Mouse (Mus musculus): ENCODE measurements around the gene Rab34. TPM values are rescaled to one million over a fixed set of nuclear protein-coding genes. Genes with fewer than 3 reads are reported as not detected.
"Not testable (repeated sequence)": the region's sequence is repeated elsewhere in the genome, so short reads cannot be mapped to it uniquely, and the experiment has no call there.

Gene Rab34
- polyA plus RNA-seq, 1 experiment from 2014 or later: 65.7 TPM

GRCm38 (mm10) chr11:78184702-78185101, 3.5 kb upstream of the Rab34 start:
- peaks cover 45% of the 10 kb centered on the region for H3K4me1 ChIP-seq (replicated peaks)
- H3K9me3 ChIP-seq; ATAC-seq (ENCODE audit: low FRiP score, low read depth); H3K4me2 ChIP-seq; H3K4me3 ChIP-seq; H3K27ac ChIP-seq (replicated peaks); H3K9ac ChIP-seq; H3K27me3 ChIP-seq: not testable (repeated sequence)
- peaks cover 24% of the 10 kb centered on the region for H3K36me3 ChIP-seq
- 97% methylated on average over 6 of the region's 6 CpGs for WGBS

GRCm38 (mm10) chr11:78189234-78190040, 1.2 kb downstream of the Rab34 start:
- peaks cover 26% of the 10 kb centered on the region for H3K36me3 ChIP-seq
- H3K9me3 ChIP-seq: no peaks in the 10 kb centered on the region
- H3K27ac ChIP-seq (replicated peaks): peak overlapping the region; percentile 88
- H3K4me3 ChIP-seq: peak overlapping the region; percentile 66
- H3K4me1 ChIP-seq (replicated peaks): peaks cover 25% of the 10 kb centered on the region
- peak; percentile 77 for ATAC-seq (ENCODE audit: low FRiP score, low read depth)
- H3K27me3 ChIP-seq: no peaks in the 10 kb centered on the region
- H3K4me2 ChIP-seq: peak overlapping the region; percentile 73
- peak overlapping the region; percentile 72 for H3K9ac ChIP-seq
- under 1% methylated on average over 42 of the region's 42 CpGs for WGBS

GRCm38 (mm10) chr11:78190041-78190440, 1.8 kb downstream of the Rab34 start:
- Histone ChIP-seq H3K27me3 (no peaks in the 10 kb centered on the region), H3K9me3 (no peaks in the 10 kb centered on the region), H3K9ac (peak overlapping the region; percentile 72; the same call in 1 of the 2 replicates), H3K4me3 (peak overlapping the region; percentile 66), H3K4me1 (replicated peaks) (peaks cover 31% of the 10 kb centered on the region), H3K4me2 (peak overlapping the region; percentile 73), H3K27ac (replicated peaks) (peak overlapping the region; percentile 88), H3K36me3 (peaks cover 26% of the 10 kb centered on the region)
- no peak for ATAC-seq (ENCODE audit: low FRiP score, low read depth)
- WGBS: 69% methylated on average over 6 of the region's 6 CpGs

- Histone ChIP-seq H3K9ac (no peak within 1 kb of the TSS), H3K27ac (replicated peaks) (no peak within 1 kb of the TSS), H3K4me2 (peak within 1 kb of the TSS; percentile 49), H3K36me3 (peaks cover 26% of the 10 kb centered on the region), H3K4me1 (replicated peaks) (peaks cover 24% of the 10 kb centered on the region), H3K4me3 (no peak within 1 kb of the TSS), H3K27me3 (no peaks in the 10 kb centered on the region), H3K9me3 (no peaks in the 10 kb centered on the region)
- WGBS: 92% methylated on average over 1 of the region's 1 CpGs
- no peak for ATAC-seq (ENCODE audit: low FRiP score, low read depth)
These were observed 4.9 kb downstream of the Rab34 start, which contains the start of gene Proca1 for GRCm38 (mm10) chr11:78193113-78193512. Gene Proca1, plus strand, starts transcription at chr11:78193392.

GRCm38 (mm10) chr11:78194411-78195100, 6.3 kb downstream of the Rab34 start:
- no peak overlapping the region for H3K27ac ChIP-seq (replicated peaks)
- no peak overlapping the region for H3K9ac ChIP-seq
- H3K4me1 ChIP-seq (replicated peaks): peaks cover 19% of the 10 kb centered on the region
- H3K9me3 ChIP-seq: no peaks in the 10 kb centered on the region
- ATAC-seq (ENCODE audit: low FRiP score, low read depth): peak; percentile 53
- H3K36me3 ChIP-seq: peaks cover 26% of the 10 kb centered on the region
- peak overlapping the region; percentile 31 for H3K4me3 ChIP-seq
- 3% methylated on average over 30 of the region's 30 CpGs for WGBS
- no peaks in the 10 kb centered on the region for H3K27me3 ChIP-seq
- H3K4me2 ChIP-seq: peak overlapping the region; percentile 49

- Histone ChIP-seq H3K4me2 (peak overlapping the region; percentile 49), H3K9ac (no peak overlapping the region), H3K4me3 (peak overlapping the region; percentile 31), H3K27me3 (no peaks in the 10 kb centered on the region), H3K27ac (replicated peaks) (no peak overlapping the region), H3K4me1 (replicated peaks) (peaks cover 12% of the 10 kb centered on the region), H3K9me3 (no peaks in the 10 kb centered on the region), H3K36me3 (peaks cover 26% of the 10 kb centered on the region)
- WGBS: 62% methylated on average over 23 of the region's 23 CpGs
- ATAC-seq (ENCODE audit: low FRiP score, low read depth): no peak
These were observed 7.1 kb downstream of the Rab34 start for GRCm38 (mm10) chr11:78195101-78195863.

- ATAC-seq (ENCODE audit: low FRiP score, low read depth): no peak
- H3K36me3 ChIP-seq: peaks cover 24% of the 10 kb centered on the region
- no peak overlapping the region for H3K4me3 ChIP-seq
- no peaks in the 10 kb centered on the region for H3K4me1 ChIP-seq (replicated peaks)
- no peak overlapping the region for H3K4me2 ChIP-seq
- WGBS: 95% methylated on average over 3 of the region's 3 CpGs
- no peak overlapping the region for H3K9ac ChIP-seq
- no peaks in the 10 kb centered on the region for H3K27me3 ChIP-seq
- H3K27ac ChIP-seq (replicated peaks): no peak overlapping the region
- H3K9me3 ChIP-seq: no peaks in the 10 kb centered on the region
These were observed 14.1 kb downstream of the Rab34 start for GRCm38 (mm10) chr11:78202372-78202771.

GRCm38 (mm10) chr11:78204287-78204686, 16.1 kb downstream of the Rab34 start:
- no peak overlapping the region for H3K9ac ChIP-seq
- WGBS: 61% methylated on average over 6 of the region's 6 CpGs
- H3K27me3 ChIP-seq: no peaks in the 10 kb centered on the region
- no peaks in the 10 kb centered on the region for H3K9me3 ChIP-seq
- H3K27ac ChIP-seq (replicated peaks): peak overlapping the region; percentile 28; the same call in 1 of the 2 replicates
- H3K4me3 ChIP-seq: no peak overlapping the region
- no peak overlapping the region for H3K4me2 ChIP-seq
- H3K36me3 ChIP-seq: peaks cover 43% of the 10 kb centered on the region
- no peaks in the 10 kb centered on the region for H3K4me1 ChIP-seq (replicated peaks)
- ATAC-seq (ENCODE audit: low FRiP score, low read depth): no peak

- Histone ChIP-seq H3K4me2 (no peak overlapping the region), H3K27ac (replicated peaks) (peak overlapping the region; percentile 65), H3K4me3 (no peak overlapping the region), H3K4me1 (replicated peaks) (no peaks in the 10 kb centered on the region), H3K9ac (no peak overlapping the region), H3K36me3 (peaks cover 56% of the 10 kb centered on the region), H3K27me3 (no peaks in the 10 kb centered on the region), H3K9me3 (no peaks in the 10 kb centered on the region)
- 47% methylated on average over 13 of the region's 13 CpGs for WGBS
- no peak for ATAC-seq (ENCODE audit: low FRiP score, low read depth)
These were observed 17.4 kb downstream of the Rab34 start for GRCm38 (mm10) chr11:78205361-78206206.

- no peak for ATAC-seq (ENCODE audit: low FRiP score, low read depth)
- Histone ChIP-seq H3K9me3 (no peaks in the 10 kb centered on the region), H3K4me3 (no peak overlapping the region), H3K27me3 (no peaks in the 10 kb centered on the region), H3K4me2 (no peak overlapping the region), H3K36me3 (peaks cover 70% of the 10 kb centered on the region), H3K27ac (replicated peaks) (no peak overlapping the region), H3K4me1 (replicated peaks) (no peaks in the 10 kb centered on the region), H3K9ac (no peak overlapping the region)
- WGBS: 76% methylated on average over 7 of the region's 7 CpGs
These were observed 19.0 kb downstream of the Rab34 start for GRCm38 (mm10) chr11:78207190-78207589.

- no peaks in the 10 kb centered on the region for H3K9me3 ChIP-seq
- no peak overlapping the region for H3K4me3 ChIP-seq
- H3K27me3 ChIP-seq: no peaks in the 10 kb centered on the region
- no peak for ATAC-seq (ENCODE audit: low FRiP score, low read depth)
- no peak overlapping the region for H3K9ac ChIP-seq
- H3K36me3 ChIP-seq: peaks cover 93% of the 10 kb centered on the region
- no peaks in the 10 kb centered on the region for H3K4me1 ChIP-seq (replicated peaks)
- H3K27ac ChIP-seq (replicated peaks): no peak overlapping the region
- H3K4me2 ChIP-seq: no peak overlapping the region
- WGBS: 96% methylated on average over 5 of the region's 6 CpGs
These were observed 21.7 kb downstream of the Rab34 start for GRCm38 (mm10) chr11:78209886-78210285.

All from hindbrain, embryonic 15.5 days (tissue).